Mouse (Mus musculus) T-helper 17 cell (primary cell): ENCODE results near the gene Slc35b2.

Experiments
- in situ Hi-C, 2 experiments: fragments of 300-600 bp; cut with MboI, MseI; formaldehyde crosslinking; loops; 1 replicate in 1 of 2; 2 replicates in 1 of 2; pipeline ENCODE4 v1.15.1; 2025; ENCODE audit warnings: high pct_unique_total_duplicates in 2 of 2

The Slc35b2 gene

DNA sequence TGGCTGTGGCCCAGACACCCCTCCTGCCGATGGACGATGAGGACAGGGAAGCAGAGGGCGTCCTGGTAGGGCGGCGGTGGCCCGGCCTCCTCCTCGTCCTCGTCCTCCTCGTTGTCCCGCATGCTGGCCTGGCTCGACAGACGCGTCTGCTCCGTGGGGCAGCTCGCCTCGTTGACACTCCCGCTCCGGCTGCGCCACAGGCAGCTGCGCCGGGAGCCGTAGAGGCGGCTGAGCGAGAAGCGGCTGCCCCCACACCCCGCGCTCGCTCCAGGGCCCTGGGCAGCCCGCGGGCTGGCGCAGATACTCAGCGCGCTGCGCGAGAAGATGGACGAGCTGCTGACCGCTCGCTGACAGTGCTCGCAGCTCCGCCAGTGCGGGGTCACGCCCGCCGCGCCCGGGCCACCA, 18.8 kb upstream of the Slc35b2 start:
- in situ Hi-C loops: loop anchor here in 1 of 2 experiments (10.0 kb wide), 1 partner anchor 530 kb away; no protein-coding TSS in a partner anchor

DNA sequence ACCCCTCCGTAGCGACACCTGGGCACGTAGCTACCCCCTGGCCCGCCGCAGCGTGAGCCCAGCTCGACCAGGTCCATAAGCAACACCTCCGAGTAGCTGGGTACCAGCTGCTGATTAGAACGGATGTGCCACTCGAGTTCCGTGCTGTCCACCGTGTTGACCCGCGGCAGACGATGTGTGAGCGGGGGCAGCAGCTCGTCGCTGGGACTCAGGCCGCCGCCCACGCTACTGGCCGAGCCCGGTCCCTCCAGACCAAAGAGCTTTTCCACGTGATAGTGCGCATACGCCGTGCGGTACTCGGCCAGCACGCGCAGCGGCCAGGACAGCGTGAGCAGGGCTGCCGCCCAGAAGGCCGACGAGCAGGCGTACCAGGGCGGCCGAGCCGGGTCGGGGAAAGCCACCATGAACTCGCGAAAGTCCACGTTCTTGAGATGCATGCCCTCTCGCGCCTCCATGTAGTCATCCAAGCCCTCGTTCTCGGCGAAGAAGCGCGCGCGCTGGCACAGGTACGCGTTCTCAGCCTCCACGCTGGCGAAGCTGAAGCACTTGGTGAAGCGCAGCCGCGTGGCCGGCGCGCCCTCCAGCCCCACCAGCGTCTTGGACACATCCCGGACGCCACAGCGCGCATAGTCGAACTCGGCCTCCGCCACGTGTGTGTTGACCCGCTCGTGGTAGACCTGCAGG, 18.3 kb upstream of the Slc35b2 start:
- in situ Hi-C loops: loop anchor here in 1 of 2 experiments (10.0 kb wide), 1 partner anchor 531 kb away; no protein-coding TSS in a partner anchor

DNA sequence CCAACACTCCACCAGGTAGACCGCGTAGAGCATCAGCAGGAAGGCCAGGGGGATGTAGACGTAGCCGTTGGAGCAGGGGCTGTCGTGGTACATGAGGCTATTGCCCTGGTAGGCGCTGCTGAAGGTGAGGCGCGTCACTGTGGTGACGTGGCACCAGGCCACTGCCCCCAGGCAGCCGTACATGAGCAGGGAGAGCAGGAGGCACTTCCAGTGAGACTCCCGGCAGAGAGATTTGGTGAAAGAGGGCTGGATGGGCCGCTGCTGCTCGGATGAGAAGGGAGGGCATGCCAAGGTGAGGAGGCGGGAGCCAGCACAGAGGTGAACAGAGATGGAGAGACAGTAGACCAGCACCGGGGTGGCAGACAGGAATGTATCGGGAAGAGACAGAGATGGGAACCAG, 16.7 kb upstream of the Slc35b2 start:
- in situ Hi-C loops: loop anchor here in 1 of 2 experiments (10.0 kb wide), 1 partner anchor 532 kb away; no protein-coding TSS in a partner anchor

DNA sequence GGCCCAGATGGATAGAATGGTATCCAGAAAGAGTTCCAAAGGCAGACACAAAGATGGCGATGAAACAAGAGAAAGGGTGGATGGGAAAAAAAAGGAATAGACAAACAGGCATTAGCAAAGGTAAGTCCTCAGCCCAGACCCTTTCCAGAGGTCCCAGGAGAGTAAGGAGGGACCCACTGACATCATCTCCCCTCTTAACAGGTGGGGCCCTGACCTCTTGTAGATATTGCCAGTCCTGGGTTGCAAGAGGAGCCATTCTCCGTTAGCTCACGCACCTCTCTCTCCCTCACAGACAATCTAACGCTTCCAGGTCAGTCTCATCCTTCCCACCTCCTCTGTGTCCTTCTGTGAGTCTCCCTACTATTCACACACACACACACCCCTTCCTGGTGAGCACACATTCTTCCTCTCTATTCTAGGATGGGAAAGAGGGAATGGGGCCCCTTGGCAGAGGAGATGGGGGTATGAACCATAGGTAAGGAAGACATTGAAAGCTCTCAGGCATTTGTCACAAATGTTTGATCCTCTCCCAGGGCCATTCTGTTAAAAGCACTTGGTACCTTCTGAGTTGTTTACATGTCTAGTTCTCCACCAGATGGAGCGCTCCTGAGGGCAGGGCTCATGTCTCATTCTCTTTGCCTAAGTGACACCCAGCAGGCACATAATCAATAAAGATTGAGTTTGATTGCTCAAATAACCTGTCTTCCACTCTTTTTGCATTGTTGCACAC, 16.0 kb upstream of the Slc35b2 start:
- in situ Hi-C loops: loop anchor here in 1 of 2 experiments (10.0 kb wide), 1 partner anchor 533 kb away; no protein-coding TSS in a partner anchor

DNA sequence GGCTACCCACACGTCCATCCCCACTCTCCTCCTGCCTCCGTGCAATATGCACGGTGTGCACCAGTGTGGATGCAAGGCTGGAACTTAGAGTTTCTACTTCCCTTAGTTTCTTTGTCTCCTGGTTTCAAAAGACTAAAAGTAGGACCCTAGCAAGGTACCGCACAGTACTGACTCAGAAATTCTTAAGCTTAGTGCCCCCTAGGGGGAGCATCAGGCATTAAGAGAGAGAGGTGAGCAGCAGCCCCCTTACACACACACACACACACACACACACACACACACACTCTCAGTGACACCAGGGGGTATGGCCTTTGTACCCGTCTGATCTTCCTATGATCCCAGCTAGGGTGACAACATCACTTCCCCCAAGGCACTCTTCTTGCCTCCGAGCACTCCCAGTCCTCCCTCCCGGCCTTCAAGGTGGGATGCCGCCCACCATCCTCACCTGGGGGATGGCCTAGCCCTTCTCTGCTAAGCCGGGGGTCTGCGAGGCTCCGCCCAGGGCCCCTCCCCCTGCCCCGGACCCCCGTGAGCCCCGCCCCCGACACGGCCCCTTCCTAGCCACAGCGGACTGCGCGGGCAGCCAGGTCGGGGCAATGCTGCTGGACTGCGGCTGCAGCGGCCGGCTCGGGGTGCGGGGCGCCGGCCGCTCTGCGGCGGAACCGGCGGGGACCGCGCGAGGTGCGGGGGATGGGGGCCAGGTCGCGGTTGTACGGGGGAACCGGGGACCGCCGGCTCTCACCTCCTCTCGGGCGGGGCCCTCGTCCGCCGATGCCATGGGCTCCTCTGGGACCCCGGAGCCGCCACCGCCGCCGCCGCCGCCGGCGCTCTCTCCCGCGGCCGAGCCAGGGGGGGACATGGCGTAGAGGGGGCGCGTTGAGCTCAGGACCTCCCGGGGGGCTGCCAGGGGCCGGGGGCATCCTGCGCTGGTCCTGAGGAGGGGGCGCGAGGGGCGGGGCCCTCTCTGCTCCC, 14.8 kb upstream of the Slc35b2 start:
- in situ Hi-C loops: loop anchor here in 1 of 2 experiments (10.0 kb wide), 1 partner anchor 534 kb away; no protein-coding TSS in a partner anchor

DNA sequence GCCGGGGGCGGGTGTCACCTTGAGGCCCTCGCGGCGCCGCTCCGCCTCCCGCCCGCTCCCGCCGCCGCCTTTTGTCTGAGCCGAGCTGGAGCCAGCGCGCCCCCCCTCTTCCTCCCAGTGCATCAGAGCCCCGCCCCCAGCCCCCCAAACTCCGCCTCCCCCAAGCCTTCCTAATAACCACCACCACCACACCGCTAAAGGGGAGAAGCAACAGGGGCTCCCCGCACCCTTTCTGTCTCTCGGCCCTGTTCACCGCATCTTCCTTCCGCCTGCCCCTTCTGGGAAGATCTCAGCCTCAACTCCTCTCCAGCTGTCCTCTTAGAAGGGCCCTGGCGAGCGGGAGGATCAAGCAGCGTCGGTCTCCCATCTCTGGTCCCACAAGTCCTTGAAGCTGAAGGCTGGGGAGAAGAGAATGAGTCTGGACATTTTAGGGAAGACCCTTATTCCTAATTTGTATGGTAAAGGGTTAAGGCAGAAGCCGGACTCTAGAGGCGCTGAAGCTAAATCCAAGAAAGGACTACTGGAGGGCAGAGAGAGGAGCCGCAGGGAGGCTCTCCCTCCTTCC, 14.0 kb upstream of the Slc35b2 start, which contains the start of gene Tmem151b:
Gene Tmem151b (minus strand): TSS at position 61 of the 565 bp plus-strand sequence.
- in situ Hi-C loops: loop anchor here (5.0 to 10.0 kb wide), 2 partner anchors 72 to 535 kb away; partner anchors contain the start of gene Spats1 (in 2 of the 2)

DNA sequence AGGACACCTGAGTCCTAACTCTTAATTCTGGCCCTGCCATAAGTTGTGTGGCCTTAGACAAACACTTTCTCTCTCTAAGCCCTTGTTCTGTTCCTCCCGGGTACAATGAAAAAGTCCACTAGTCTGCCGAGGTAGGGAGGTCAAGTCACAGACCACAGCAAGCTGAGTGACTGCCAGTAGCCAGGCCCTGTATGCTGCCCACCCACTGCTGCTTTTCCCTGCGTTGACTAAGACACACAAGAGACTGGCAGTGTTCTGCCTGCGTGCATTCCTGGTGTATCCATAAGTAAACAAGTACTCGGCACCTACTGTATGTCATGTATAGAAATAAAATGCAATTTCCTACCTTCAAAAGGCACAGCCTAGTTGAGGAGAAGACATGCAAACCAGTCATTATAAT, 13.4 kb upstream of the Slc35b2 start:
- in situ Hi-C loops: loop anchor here (5.0 kb wide), 1 partner anchor 73 kb away; the partner anchor contains the start of gene Spats1 (in 2 of the 2)

DNA sequence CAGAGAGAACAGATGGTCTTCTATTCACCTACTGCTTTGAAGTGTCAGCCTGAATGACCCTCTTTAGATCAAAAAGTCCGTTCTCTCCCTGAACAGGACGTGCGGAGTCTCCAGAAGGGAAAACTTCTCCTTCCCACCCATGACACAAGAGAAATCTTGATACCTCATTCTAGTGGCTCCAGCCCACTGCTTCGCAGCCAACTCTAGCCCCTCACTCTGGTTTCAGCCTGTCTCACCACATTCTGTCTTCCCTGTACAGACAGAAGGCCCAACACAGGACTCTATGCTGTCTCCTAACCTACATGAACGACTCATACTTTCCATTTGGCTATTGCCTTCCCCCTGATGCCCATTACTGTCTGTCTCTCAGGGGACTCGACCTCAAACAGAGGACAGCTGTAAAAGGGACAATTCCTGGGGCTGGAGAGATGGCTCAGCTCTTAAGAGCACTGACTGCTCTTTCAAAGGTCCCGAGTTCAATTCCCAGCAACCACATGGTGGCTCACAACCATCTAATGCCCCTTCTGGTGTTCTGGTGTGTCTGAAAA, 12.4 kb upstream of the Slc35b2 start:
- in situ Hi-C loops: loop anchor here (5.0 kb wide), 1 partner anchor 74 kb away; the partner anchor contains the start of gene Spats1 (in 2 of the 2)

DNA sequence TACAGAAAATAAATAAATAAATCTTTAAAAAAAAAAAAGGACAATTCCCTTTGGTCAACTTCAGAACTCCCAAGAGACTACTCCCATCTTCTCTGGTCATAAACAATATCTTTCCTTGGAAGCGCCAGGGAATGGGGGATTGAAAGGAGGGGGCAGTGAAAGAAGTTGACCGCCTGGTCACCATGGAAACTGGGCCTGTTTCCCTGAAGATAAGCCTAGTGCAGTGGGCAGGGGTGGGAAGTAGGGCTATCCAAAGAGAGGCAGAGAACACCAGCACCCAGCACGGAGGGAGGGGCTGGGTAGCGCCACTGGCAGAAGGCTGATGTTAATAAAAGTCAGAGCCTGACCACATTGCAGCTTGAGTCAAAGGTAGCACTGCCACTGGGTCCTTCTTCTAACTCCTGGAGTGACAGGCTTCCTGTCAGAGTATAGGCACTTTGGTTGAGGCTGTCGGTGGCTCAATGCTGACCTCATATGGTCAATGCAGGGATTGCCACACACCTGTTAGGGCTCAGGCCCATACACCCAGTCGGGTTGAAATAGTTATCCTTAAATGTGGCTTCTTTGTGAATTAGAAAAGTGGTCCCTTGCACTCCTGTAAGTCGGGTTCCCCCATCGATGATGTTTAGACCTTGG, 11.7 kb upstream of the Slc35b2 start:
- in situ Hi-C loops: loop anchor here (5.0 kb wide), 1 partner anchor 75 kb away; the partner anchor contains the start of gene Spats1 (in 2 of the 2)

DNA sequence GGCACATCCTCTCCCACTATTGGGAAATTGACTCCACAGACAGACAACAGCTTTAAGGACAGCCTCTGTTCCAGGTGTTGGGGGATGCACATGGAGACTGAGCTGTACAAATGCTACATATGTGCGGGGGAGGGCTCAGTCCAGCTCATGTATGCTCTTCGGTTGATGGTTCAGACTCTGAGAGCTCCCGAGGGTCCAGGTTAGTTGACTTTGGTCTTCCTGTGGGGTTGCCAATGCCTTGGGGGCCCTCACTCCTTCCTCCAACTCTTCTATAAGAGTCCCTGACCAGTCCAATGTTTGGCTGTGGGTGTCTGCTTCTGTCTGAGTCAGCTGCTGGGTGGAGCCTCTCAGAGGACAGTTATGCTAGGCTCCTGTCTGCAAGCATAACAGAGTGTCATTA, 10.6 kb upstream of the Slc35b2 start:
- in situ Hi-C loops: loop anchor here (5.0 kb wide), 1 partner anchor 76 kb away; the partner anchor contains the start of gene Spats1 (in 2 of the 2)

DNA sequence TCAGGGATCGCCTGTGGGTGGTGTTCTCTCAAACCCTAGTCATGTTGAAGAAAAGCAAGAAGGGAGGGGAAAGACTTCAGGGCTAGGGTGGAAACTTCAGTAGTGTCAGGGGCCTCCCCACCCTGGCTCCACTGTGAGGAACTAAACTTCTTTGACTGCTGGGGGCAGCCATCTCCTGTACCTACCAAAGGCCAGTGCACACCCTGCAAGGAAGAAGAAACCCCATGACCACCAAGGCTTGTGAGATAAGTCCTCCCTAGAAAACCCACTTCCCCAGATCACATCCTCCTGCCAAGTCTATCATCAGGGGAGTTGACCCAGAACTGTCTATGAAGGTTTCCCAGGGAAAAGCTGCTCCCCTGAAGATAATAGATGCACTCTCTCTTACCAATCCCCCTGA, 9.3 kb upstream of the Slc35b2 start:
- in situ Hi-C loops: loop anchor here (5.0 kb wide), 1 partner anchor 77 kb away; the partner anchor contains the start of gene Spats1 (in 2 of the 2)

DNA sequence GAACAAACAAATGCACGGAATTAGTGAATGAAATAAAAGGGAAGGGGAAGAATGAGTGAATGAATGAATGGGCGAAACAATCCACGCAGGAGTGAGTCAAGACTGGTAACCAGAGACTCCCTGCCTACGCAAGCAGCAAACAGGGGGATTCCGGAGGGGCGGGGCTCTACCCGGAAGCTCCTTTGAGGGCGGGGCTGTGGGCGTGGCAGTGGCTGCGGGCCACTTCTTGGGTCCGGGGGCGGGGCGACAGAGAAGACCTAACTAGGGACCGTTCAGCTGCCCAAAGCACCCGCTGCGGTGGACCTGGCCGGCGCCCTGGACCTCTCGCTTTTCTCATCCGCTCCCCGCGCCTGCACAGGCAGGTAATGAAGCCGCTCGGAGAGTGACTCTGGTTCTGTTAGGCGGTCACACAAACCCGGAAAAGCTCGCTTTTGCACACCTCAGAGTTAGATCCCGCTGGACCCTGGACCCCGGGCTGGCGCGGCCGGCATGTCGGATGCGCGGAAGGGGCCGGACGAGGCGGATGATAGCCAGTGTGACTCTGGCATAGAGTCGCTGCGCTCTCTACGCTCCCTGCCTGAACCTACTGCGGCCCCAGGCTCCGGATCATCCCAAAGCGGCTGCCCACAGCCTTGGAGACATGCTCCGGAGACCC, 8.1 kb upstream of the Slc35b2 start, which contains the start of gene Nfkbie:
Gene Nfkbie (plus strand): TSS at position 252 of the 655 bp plus-strand sequence.
- in situ Hi-C loops: no loop called here

DNA sequence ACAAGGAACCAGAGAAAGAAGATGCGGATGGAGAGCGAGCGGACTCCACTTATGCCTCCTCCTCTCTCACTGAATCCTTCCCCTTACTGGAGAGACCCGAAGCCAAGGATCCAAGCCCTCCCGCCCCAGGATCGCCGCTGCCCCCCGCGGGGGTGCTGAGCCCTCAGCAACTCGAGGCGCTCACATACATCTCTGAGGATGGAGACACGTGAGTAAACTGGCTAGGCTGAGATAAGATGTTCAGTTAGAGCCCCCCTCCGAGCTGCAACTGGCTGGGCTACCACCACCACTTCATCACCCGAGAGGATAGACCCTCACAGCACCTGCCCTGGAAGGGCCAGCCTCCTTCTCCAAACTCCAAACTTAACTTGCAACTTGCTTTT, 7.6 kb upstream of the Slc35b2 start:
- in situ Hi-C loops: no loop called here

DNA sequence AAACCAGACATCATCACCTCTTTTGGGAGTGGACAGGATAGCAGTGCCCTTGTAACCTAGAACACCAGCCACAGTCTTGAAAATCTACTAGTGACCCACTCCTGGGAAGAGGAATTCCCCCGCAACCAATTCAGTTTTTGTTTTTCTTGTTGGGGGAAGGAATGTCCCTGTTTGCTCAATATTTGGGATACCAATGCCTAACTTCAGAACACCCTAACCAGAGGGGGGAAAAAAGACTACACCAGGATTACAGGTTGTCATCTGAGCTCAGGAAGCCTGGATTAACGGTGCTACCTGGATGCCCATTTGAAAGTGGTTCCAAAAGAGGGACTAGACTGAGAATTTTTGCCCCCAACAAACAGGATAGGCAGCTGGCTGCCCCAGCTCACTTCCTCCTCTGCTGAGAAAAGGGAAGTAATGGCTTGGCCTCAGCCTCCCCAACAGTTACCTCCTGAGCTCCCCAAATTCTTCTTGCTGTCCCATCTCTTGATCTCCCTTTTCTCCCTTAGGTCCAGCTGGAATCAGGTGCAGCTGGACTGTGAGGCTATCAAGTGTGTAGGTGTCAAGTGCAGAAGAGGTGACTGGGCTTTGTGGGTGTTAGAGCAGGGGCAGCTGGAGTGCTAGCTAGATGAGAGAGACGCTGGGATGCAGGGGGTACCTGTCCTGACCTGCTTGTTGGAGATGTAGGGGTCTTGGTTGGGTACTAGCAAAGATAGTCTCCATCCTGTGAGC, 7.0 kb upstream of the Slc35b2 start:
- in situ Hi-C loops: no loop called here

DNA sequence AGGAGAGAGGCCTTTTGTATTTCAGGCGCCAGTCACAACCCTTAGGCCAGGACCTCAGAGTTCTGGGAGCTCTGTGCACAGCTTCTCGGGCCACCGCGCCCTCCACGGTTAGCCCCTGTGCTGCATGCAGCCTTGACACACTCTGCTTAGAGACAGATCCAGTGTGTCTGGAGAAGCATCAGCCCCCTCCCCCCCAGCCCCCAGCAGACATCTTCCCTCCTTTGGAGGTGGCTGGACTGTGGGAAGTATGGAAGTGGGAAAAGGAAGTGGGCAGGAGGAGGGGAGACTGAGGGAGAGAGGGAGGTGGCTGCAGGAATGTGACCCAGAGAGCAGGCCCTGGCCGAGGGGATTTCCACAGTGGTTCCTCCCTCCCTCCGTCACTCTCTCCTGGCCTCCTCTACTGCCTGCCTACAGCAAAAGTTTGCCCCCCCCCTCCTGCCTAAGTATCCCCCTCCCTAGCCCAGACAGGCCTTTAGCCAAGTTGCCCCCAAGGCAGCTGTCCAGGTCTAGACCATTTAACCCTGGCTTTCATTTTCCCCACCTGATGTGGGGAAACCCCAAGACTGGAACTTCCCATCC, 6.3 kb upstream of the Slc35b2 start:
- in situ Hi-C loops: no loop called here

DNA sequence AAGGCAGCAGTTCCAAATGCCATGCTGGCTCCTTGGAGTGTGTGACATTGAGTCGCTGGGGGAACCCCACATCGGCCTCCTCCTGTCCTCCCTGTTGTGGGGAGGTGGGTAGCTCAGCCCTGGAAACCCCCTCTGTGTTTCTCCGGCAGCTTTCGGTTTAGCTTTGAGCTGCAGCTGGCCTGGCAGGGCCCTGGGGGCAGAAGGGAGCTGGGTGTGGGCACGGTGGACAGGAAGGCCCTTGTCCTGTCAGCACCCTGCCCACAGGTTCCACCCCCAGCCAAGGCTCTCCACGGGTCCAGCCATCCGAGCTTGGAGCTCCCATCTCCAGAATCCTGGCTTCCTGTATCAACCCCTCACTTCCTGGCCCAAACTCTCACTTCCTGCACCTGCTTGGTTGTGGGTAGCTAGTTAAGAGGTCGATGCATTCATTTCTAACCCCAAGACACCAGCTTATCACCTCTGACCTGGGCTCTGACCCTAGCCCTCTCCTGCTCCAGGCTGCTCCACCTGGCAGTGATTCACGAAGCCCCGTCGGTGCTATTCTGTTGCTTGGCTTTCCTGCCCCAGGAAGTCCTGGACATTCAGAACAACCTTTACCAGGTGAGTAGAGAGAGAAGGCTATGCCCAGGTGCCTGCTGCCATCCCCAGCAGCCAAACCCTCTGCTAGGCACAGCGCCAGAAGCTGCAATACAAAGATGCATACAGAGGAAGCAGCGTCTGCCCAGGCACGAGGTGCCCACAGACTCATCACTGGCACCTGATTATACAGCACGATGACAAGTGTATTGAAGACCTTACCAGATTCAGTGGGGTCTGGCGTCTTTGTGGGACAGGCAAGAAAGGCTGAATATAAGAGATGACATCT, 5.4 kb upstream of the Slc35b2 start:
- in situ Hi-C loops: no loop called here
